Mouse (Mus musculus) gastrocnemius, adult 8-10 months (tissue): Measurements from ENCODE around the gene Rab42. TPM values are rescaled to one million over a fixed set of nuclear protein-coding genes. Genes with fewer than 3 reads are reported as not detected.

Experiments used
- DNase-seq, 2 experiments: peaks; one replicate each; pipeline ENCODE4 v3.0.0; 2022; ENCODE audit warnings: low spot score in 2 of 2
- total RNA-seq, 4 experiments: library from RNA; stranded (reverse); gene quantifications; 2 replicates each; pipeline ENCODE4 v1.2.4; 2022

Gene Rab42
- 1 to 10 TPM in 1 of 4 experiments, under 1 TPM in 1, not detected in 2; 0.58 to 1.5 TPM for total RNA-seq

GRCm38 (mm10) chr4:132302939-132303479 lies at the start of gene Rab42:
Rab42 (minus strand) TSS chr4:132303385.
- peak in 1 of 2 experiments; percentile 21 for DNase-seq

- no peak for DNase-seq
Measured at GRCm38 (mm10) chr4:132352739-132353138, 49.6 kb upstream of the Rab42 start.

GRCm38 (mm10) chr4:132351401-132351800 lies 48.2 kb upstream of the Rab42 start:
- DNase-seq, result no peak

GRCm38 (mm10) chr4:132350854-132351253 lies 47.7 kb upstream of the Rab42 start:
- DNase-seq, result no peak

GRCm38 (mm10) chr4:132350123-132350740 lies 47.0 kb upstream of the Rab42 start:
- no peak for DNase-seq

GRCm38 (mm10) chr4:132349495-132350122 lies 46.4 kb upstream of the Rab42 start:
- no peak for DNase-seq

GRCm38 (mm10) chr4:132346661-132347060 lies 43.5 kb upstream of the Rab42 start:
- no peak for DNase-seq

GRCm38 (mm10) chr4:132346261-132346660 lies 43.1 kb upstream of the Rab42 start:
- DNase-seq, result no peak

- DNase-seq, result no peak
Measured at GRCm38 (mm10) chr4:132345843-132346212, 42.6 kb upstream of the Rab42 start.

GRCm38 (mm10) chr4:132345135-132345842 lies 42.1 kb upstream of the Rab42 start:
- DNase-seq, result peak; percentile 92 to 94

GRCm38 (mm10) chr4:132344403-132345134 lies 41.4 kb upstream of the Rab42 start:
- no peak for DNase-seq

GRCm38 (mm10) chr4:132341451-132341850 lies 38.3 kb upstream of the Rab42 start:
- DNase-seq, result no peak

GRCm38 (mm10) chr4:132338943-132339342 lies 35.8 kb upstream of the Rab42 start:
- DNase-seq, result peak in 1 of 2 experiments; percentile 45

GRCm38 (mm10) chr4:132332880-132333279 lies 29.7 kb upstream of the Rab42 start:
- no peak for DNase-seq

- DNase-seq, result no peak
Measured at GRCm38 (mm10) chr4:132331960-132332359, 28.8 kb upstream of the Rab42 start.

GRCm38 (mm10) chr4:132329835-132330354 lies 26.7 kb upstream of the Rab42 start:
- DNase-seq, result no peak

- DNase-seq, result peak; percentile 83 to 87
Measured at GRCm38 (mm10) chr4:132329115-132329834, 26.1 kb upstream of the Rab42 start, which contains the start of gene Trnau1ap. Trnau1ap (minus strand) TSS chr4:132329538.

- DNase-seq, result no peak
Measured at GRCm38 (mm10) chr4:132328391-132328982, 25.3 kb upstream of the Rab42 start.

- DNase-seq, result no peak
Measured at GRCm38 (mm10) chr4:132326481-132326880, 23.3 kb upstream of the Rab42 start.

- DNase-seq, result no peak
Measured at GRCm38 (mm10) chr4:132315711-132316110, 12.5 kb upstream of the Rab42 start.
